Mouse (Mus musculus) olfactory bulb, adult 2 months (tissue): ENCODE measurements around the gene Gm15217. TPM values are rescaled to one million over a fixed set of nuclear protein-coding genes. Genes with fewer than 3 reads are reported as not detected.

Experiments
- H3K27ac ChIP-seq: fragments of 200-500 bp; 2 replicates; pipeline ENCODE4 v1.5.1; 2012; ENCODE audit warnings: low read depth, low read length; ENCODE audit not compliant: insufficient read depth
- H3K4me1 ChIP-seq: fragments of 200-500 bp; 2 replicates; pipeline ENCODE4 v1.6.1; 2012; ENCODE audit warnings: low read length; ENCODE audit not compliant: control insufficient read depth, insufficient read depth
- H3K4me3 ChIP-seq: fragments of 200-500 bp; 2 replicates; pipeline ENCODE4 v1.5.1; 2012; ENCODE audit warnings: mild to moderate bottlenecking, low read depth, low read length, moderate library complexity; ENCODE audit not compliant: insufficient read depth
- CTCF ChIP-seq: fragments of 200-500 bp; IDR thresholded peaks from 2 replicates; pipeline ENCODE4 v1.5.1; 2012; ENCODE audit warnings: low read depth, mild to moderate bottlenecking, low read length, moderate library complexity; ENCODE audit not compliant: insufficient read depth
- POLR2A ChIP-seq: fragments of 200-500 bp; IDR thresholded peaks from 2 replicates; pipeline ENCODE4 v1.6.1; 2012; ENCODE audit warnings: mild to moderate bottlenecking, low read depth, low read length, moderate library complexity; ENCODE audit not compliant: insufficient read depth
- WGBS: fragments of 180-500 bp; shearing (Covaris S2); methylation state at CpG from one replicate; pipeline ENCODE4 v1.1.7; 2018; 5-methylcytosine and 5-hydroxymethylcytosine counted together
- polyA plus RNA-seq: library from polyadenylated mRNA; stranded (reverse); fragments of >200 nt; gene quantifications from 2 replicates; pipeline ENCODE4 v1.2.4, GENCODE M21; 2012; ENCODE audit warnings: low replicate concordance; ENCODE audit not compliant: missing spikeins, insufficient read depth, insufficient read length

Gm15217 gene
- polyA plus RNA-seq, 1 experiment, result not detected

DNA sequence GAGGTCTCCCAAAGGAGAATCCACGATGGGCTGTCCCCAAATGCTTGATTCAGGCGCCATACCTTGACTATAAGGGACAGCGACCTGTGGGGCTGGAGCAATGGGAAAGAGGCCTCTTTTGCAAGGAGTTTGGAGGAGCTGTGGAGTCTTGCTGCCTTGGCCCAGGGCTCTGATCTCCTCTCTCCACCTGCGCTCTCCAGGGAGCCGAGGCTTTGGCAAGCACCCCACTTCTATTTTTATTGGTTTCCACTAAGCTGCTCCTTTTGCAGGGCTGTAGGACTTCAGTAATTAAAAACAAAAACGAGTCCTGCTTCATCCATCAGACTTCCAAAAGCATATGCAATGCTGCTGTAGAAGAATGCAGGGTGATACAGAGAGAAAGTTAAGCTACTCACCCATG, 2.2 kb downstream of the Gm15217 start:
- Histone ChIP-seq H3K4me3 (no peak overlapping the region), H3K4me1 (peaks cover 4% of the 10 kb centered on the region), H3K27ac (no peak overlapping the region)
- WGBS, result 63% methylated on average over 6 of the region's 6 CpGs
- TF ChIP-seq CTCF, result no peak
- TF ChIP-seq POLR2A, result no peak

DNA sequence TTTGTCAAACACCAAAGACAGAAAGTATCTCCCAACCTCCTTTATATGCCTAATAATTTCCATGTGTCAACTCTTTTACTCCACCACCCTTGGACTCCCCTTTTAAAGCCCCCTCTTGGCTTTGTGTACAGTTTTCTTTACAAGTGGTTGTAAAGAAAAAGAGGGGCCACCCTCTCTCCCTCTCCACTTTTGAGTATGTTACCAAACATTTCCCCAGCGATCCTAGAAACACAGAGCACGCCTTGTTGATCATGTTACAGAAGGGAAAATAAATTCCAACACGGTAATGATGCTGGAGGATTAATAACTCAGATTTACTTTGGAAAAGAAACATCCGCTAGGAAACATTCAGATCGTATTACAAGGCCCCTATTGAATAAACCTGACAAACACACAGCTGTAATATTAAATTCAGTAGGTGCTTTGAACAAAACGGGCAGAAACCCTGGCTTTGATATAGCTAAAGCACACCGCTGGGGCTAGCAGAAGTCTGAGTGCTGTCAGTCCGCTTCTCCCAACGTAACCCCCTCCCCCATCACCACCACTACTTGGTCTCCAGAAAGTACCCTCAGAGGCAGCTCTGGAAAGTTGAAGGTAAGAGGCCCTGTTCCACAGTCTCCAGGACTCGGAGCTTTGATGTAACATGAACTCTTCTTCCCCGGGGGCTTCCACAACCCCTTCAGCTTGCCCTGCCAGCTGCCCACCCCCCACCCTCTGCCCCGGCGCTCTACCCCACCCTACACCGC, 5.9 kb downstream of the Gm15217 start:
- Histone ChIP-seq H3K27ac (no peak overlapping the region), H3K4me1 (peaks cover 22% of the 10 kb centered on the region), H3K4me3 (0 out of 2 replicates have a peak overlapping the region, but pooled peaks have one; percentile 31)
- 37% methylated on average over 14 of the region's 14 CpGs for WGBS
- TF ChIP-seq POLR2A (no peak), CTCF (no peak)

DNA sequence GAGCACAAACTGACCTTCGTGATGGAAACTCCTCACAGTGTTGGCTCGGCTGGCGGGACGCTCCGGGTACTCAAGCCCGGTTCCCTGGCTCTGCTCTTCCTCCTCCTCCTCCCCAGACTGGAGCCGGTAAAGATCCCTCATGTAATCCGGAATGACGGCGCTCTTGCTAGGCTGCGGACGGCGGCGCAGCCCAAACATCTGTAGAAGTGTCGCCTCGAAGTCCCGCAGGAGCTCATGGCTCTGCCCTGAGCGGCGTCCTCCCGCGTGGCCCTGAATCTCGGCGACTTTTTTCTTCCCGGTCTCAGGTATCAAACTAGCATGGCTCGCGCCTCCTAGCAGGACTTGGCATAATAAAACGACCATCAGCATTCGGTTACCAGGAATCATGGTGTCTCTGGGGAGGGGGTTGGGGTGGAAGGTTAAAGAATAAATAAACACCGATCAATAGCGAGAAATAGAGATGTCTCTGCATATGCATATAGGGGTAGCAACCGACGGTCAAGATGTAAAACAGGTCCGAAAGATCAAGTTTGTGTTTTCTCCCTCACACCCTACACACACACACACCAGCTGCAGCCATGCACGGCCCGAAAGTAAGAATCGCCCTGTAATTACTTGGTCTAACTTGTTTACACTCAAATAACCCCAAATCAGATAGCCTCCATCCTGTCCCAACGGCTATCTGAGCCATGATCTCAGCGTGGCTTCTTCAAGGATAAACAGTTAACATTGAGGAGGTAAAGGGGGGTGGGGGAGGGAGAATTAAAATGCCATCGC, 6.7 kb downstream of the Gm15217 start:
- TF ChIP-seq CTCF (no peak), POLR2A (no peak)
- WGBS, result 3% methylated on average over 39 of the region's 39 CpGs
- Histone ChIP-seq H3K4me1 (peaks cover 28% of the 10 kb centered on the region), H3K27ac (no peak overlapping the region), H3K4me3 (peak overlapping the region; percentile 31)

DNA sequence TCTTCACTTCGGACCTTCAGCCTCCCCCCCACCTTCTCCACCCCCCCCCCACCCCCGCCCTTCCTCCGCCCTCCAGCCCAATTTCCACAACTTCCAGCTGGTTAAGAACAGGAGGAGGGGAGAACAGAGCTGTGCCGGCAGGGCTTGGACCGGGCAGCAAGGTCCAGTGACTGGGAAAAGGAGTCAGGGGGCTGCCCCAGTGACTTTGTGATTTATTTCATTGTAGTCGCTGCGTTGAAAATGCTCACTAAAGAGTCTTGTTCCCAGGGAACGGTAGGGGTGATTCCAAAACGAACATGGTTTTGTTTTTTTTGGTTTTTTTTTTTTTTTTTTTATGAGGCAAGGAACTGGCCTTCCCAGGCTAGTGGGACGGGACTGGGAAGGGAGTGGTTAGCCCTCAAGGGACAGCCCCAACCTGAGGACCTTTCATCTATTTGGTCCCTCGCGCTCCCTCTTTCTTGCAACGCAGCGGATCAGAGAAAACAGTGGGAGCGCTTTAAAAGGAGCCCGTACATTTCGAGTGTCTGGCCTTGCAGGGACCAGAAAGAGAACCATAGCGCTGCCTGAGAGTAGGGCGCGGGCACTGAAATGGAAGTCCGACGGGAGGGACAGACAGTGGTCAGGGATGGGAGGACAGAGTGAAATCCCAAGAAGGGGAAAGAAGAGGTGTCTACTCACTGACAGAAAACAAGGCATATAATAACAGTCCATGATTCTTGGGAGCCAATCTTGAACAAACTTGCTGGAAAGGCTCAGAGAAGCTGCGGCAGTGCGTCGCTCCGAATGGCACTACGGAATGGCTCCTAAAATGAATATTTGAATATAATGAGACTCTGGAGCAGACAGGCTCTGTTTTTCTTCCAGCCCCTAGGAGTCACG, 7.5 kb downstream of the Gm15217 start:
- under 1% methylated on average over 28 of the region's 28 CpGs for WGBS
- Histone ChIP-seq H3K4me1 (peaks cover 28% of the 10 kb centered on the region), H3K27ac (no peak overlapping the region), H3K4me3 (peak overlapping the region; percentile 24; the same call in 1 of the 2 replicates)
- TF ChIP-seq POLR2A (no peak), CTCF (no peak)

DNA sequence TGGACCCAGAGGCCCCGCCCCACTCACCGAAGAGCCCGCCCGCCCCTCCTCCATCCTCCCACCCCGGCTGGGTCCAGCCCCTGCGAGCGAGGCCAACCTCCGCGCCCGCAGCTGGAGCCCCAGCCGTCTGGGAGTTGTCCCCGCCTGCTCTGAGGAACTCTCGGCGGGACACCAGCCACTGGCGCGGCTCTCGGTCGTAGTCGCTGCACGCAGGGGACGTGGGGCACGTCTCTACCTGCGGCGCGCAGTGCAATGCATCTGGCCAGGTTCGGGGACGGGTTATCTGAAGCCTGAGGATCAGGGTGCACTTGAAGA, 8.1 kb downstream of the Gm15217 start:
- WGBS, result 0% methylated on average over 27 of the region's 27 CpGs
- H3K27ac ChIP-seq, result no peak overlapping the region
- no peak for TF ChIP-seq CTCF
- no peak for TF ChIP-seq POLR2A
- H3K4me3 ChIP-seq, result peak overlapping the region; percentile 48
- peaks cover 28% of the 10 kb centered on the region for H3K4me1 ChIP-seq

DNA sequence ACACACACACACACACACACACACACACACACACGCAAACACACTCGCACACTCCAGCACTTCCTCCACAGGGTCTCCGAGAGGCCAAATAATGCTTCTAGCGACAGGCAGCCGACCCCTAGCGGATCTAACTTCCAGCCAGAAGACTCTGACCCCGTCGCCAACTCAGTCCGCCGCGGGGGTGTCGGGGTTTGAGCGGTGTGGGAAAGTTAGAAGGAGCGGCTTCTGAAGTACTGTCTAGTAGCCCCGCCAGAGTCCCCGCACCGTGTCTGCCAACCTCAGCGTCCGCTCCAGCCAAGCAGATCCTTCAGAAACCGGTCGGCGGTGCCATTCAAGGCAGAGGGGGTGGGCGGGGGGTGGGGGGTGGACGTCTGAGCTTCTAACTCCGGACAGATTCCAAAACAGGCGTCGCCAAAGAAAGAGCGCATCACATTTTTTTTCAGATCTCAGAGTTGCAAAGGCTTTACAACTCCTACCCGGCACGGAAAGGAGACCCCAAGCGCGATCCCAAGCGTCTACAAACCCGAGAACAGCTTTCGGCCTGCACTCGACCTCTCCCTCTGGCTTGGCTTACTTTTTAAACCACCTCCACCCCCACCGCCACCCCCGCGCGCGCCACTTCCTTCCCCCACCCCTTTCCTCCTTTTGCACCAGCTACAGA, 8.7 kb downstream of the Gm15217 start:
- TF ChIP-seq CTCF, result no peak
- no peak for TF ChIP-seq POLR2A
- Histone ChIP-seq H3K4me3 (peak overlapping the region; percentile 48), H3K27ac (no peak overlapping the region), H3K4me1 (peaks cover 28% of the 10 kb centered on the region)
- WGBS, result 1% methylated on average over 41 of the region's 41 CpGs

DNA sequence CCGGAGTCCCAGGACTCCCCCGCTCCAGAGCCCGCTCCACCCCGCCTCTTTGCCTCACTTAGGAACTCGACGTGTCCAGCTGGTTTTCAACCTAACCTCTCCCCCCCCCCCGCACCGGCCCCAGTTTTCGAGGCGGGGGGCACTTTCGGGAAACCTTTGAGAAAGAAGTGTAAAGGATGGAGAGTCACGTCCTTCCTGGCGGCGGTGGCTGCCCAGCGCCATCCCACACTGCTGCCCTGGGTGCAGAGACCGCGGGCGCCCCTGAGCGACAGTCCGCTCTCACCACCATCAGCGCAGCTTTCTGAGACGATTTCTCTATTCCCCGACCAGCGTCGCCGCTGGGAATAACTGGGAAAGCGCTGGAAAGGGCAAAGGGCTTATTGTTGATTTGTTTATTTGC, 9.4 kb downstream of the Gm15217 start:
- no peak for TF ChIP-seq POLR2A
- no peak for TF ChIP-seq CTCF
- H3K4me3 ChIP-seq, result 0 out of 2 replicates have a peak overlapping the region, but pooled peaks have one; percentile 0
- peaks cover 28% of the 10 kb centered on the region for H3K4me1 ChIP-seq
- no peak overlapping the region for H3K27ac ChIP-seq
- 2% methylated on average over 27 of the region's 27 CpGs for WGBS
